ENCODE assay signal across 22 mouse cellular contexts in genomic region chr11:21089571-21089970, GRCm38 (mm10).
"Had no signal": no experiment of that assay in that cellular context is flagged by ENCODE, and none has a peak within 500 bp of the region (broad histone marks: within the 10 kb centered on the region; RNA-seq: fewer than 3 reads in every experiment).

No protein-coding gene starts in this region.

- H3K9me3 ChIP-seq: limb, embryonic 10.5 days; limb, embryonic 13.5 days; liver, embryonic 13.5 days; megakaryocyte, embryonic 14.5 days; midbrain, embryonic 10.5 days; midbrain, embryonic 15.5 days; neural tube, embryonic 13.5 days; stomach, embryonic 15.5 days had no signal

- H3K36me3 ChIP-seq: limb, embryonic 13.5 days; liver, embryonic 13.5 days; midbrain, embryonic 15.5 days; neural tube, embryonic 13.5 days; stomach, embryonic 15.5 days had no signal

- H3K27me3 ChIP-seq: limb, embryonic 13.5 days; megakaryocyte, embryonic 14.5 days; midbrain, embryonic 15.5 days; neural tube, embryonic 13.5 days; stomach, embryonic 15.5 days had no signal

- H3K9ac ChIP-seq: limb, embryonic 13.5 days; liver, embryonic 13.5 days; midbrain, embryonic 15.5 days; neural tube, embryonic 13.5 days; stomach, embryonic 15.5 days had no signal

- ATAC-seq: intestine, embryonic 16.5 days; midbrain, embryonic 15.5 days had no signal

- H3K4me3 ChIP-seq: layer of hippocampus, adult 2 months; limb, embryonic 10.5 days; limb, embryonic 13.5 days; liver, embryonic 13.5 days; megakaryocyte, embryonic 14.5 days; midbrain, embryonic 10.5 days; midbrain, embryonic 15.5 days; neural tube, embryonic 13.5 days; stomach, embryonic 15.5 days had no signal

- DNase-seq: kidney, adult 18-20 months; kidney, adult 9 months; kidney, postnatal 14 days; kidney, postnatal 4 days; layer of hippocampus, adult 9-11 months; liver; liver, embryonic 13.5 days; lung, adult 2 months; retina, postnatal 1 day; right cerebral cortex, postnatal 25 days; spleen, adult 18-20 months; thymus, adult 2 months; thymus, postnatal 14 days had no signal

- H3K4me2 ChIP-seq: limb, embryonic 13.5 days; liver, embryonic 13.5 days; midbrain, embryonic 15.5 days; neural tube, embryonic 13.5 days; stomach, embryonic 15.5 days had no signal

- H3K27ac ChIP-seq: limb, embryonic 10.5 days; limb, embryonic 13.5 days; liver, embryonic 13.5 days; midbrain, embryonic 10.5 days; midbrain, embryonic 15.5 days; neural tube, embryonic 13.5 days; stomach, embryonic 15.5 days had no signal
